Mouse (Mus musculus) telencephalon, adult 2 months (tissue): ENCODE data around the gene Eapp.
"Not testable (repeated sequence)": the region's sequence is repeated elsewhere in the genome, so short reads cannot be mapped to it uniquely, and the experiment has no call there.

Experiments
- DNase-seq: peaks from one replicate; pipeline ENCODE4 v3.0.0-alpha.2; 2011; ENCODE audit warnings: low read depth, low spot score

The Eapp gene

DNA sequence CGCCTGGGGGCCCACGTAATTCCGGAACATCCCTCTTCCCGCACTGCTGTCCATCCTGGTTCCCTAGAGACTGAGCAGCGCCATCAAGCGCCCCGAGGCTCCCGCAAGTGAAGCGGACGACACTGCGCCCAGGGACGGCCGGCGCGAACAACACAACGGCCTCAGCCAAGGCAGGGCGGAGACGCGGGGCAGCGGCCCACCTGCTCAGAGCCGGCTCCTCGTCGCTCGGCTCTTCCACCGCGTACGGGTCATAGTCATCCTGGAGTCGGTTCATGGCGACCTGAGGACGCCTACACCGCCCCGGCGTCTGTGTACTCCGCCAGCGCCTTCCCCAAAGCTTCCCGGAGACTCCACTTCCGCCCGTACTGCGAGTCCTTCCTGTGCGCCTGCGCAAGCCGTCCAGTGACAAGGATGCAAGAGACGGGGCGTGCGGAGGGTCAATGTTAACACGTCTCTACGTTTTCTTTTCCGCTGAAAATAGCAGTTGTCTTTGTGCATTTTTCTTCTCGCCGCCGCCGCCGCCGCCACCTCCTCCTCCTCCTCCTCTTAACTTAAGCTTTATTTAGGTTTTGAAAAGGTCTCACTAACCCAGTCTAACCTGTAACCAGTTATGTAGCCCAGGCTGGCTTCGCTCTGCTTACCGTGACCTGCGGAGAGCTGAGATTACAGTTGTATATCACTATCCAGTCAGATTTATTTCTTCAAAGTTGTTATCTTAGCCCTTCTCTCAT is at the start of gene Eapp:
Gene Eapp, minus strand, starts transcription at position 387 of the 731 bp plus-strand sequence.
- DNase-seq = peak; percentile 96

DNA sequence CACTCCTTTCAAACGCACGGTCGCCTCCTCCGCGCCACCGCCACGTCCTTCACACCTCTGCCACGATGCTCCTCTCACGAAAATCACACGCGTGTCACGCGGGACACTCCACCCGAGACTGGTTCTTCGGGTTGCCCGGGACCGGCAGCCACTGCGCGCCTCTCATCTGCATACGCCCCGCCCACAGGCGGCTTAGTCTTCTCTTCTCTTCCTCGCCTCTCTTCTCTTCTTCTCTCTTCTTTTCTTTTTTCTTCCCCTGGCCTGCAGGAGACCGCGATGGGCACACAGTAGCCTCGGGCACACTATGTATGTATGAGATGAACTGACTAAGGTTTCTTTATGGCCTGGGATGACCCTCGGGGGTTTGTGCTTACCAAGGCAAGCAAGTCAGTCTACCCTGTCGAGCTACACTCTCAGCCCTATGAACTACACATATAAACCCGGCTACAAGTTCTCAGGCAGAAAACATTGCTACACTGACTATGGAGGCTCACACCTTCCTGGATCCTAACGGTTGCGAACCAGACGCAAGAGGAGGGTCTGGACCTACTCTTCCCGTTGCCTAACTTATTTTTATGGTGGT is 43.1 kb upstream of the Eapp start:
- DNase-seq = not testable (repeated sequence)

DNA sequence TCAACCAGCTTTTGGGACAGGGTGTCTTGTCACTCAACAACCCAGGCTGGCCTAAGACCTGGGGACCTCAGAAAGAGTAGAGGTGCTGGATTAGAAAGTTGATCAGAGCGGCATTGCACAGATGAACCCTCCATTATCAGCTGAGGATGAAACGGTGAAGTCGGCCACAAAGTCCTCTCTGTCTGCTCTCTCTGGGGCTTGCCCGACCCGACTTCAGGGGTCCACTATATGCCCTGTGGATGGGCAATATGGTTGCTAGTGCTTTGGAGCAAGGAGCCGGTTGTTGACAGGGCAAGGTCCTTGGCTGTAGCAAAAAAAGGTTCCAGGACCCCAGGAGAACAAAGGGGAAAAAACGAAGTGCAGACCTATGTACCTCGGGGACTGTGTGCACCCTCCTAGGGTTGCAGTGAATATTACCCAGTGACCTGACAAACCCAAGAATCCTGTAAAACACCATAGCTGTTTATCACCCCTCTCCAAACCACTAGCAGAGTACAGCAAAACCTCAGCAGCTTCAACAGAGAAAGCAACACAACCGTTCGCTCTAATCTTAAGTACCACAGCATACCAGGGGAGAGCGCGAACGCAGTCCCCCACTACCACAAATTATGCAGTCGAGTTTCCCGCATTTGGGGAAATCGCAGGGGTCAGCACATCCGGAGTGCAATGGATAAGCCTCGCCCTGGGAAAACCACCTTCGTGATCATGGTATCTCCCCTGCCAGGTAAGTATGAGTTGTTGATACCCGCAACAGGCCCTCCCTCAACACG is 42.4 kb upstream of the Eapp start:
- not testable (repeated sequence) for DNase-seq

DNA sequence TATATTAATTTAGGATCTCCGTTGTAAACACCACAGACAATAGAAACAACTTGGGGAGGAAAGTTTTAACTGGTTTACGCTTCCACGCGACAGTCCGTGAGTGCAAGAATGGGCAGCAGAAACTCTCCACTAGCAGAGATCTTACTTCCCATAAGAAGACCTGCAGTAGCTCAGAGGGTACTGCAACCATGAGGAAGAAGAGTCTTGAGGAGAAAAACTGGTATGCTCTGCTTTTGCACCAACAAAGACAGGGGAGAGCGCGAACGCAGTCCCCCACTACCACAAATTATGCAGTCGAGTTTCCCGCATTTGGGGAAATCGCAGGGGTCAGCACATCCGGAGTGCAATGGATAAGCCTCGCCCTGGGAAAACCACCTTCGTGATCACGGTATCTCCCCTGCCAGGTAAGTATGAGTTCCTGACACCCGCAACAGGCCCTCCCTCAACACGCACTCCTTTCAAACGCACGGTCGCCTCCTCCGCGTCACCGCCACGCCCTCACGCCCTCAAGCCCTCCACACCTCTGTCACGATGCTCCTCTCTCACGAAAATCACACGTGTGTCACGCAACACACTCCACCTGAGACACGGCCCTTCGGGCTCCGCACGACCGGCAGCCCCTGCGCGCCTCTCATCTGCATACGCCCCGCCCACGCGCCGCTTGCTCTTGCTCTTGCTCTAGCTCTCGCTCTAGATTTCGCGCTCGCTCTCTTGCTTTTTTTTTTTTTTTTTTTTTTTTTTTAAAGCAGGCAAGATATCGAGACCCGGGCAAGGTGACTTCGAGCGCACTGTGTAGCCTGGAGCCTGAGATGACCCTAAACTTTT is 38.8 kb upstream of the Eapp start:
- DNase-seq = not testable (repeated sequence)

DNA sequence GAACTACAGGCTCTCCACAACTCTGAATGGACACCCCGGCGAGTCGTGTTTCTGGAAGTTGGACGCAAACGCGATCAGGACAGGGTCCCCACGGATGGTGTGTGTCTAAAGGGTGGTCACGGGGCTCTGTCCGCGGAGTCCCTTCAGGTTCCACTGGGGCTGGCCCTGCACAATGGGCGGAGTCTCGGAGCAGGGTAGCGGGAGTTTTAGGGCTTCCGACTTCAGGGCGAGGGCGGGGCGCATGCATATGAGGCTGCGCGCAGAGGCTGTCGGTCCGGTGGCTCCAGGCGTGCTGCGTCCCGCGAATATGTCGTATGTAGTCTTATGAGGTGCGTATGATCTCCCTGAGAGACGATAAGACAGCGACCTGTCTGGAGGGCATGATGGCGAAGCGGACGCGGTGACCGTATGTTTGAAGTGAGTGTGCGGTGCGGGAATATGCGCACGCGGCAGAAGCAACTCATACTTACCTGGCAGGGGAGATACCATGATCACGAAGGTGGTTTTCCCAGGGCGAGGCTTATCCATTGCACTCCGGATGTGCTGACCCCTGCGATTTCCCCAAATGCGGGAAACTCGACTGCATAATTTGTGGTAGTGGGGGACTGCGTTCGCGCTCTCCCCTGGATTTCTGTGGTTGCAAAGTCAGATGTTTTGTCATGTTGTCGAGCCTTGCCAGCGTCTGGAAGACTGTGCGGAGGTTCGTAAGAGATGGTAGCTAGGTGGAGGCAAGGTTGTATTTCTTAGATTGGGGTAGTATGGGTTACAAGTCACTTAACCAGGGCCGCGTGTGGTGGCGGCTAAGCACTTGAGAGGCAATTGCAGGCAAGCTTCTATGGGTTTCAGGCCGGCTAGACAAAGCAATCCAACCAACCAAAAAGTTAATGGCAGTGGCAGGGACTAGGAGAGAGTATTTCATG is 33.7 kb upstream of the Eapp start:
- DNase-seq = not testable (repeated sequence)

DNA sequence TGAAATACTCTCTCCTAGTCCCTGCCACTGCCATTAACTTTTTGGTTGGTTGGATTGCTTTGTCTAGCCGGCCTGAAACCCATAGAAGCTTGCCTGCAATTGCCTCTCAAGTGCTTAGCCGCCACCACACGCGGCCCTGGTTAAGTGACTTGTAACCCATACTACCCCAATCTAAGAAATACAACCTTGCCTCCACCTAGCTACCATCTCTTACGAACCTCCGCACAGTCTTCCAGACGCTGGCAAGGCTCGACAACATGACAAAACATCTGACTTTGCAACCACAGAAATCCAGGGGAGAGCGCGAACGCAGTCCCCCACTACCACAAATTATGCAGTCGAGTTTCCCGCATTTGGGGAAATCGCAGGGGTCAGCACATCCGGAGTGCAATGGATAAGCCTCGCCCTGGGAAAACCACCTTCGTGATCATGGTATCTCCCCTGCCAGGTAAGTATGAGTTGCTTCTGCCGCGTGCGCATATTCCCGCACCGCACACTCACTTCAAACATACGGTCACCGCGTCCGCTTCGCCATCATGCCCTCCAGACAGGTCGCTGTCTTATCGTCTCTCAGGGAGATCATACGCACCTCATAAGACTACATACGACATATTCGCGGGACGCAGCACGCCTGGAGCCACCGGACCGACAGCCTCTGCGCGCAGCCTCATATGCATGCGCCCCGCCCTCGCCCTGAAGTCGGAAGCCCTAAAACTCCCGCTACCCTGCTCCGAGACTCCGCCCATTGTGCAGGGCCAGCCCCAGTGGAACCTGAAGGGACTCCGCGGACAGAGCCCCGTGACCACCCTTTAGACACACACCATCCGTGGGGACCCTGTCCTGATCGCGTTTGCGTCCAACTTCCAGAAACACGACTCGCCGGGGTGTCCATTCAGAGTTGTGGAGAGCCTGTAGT is 23.4 kb upstream of the Eapp start:
- DNase-seq = not testable (repeated sequence)

DNA sequence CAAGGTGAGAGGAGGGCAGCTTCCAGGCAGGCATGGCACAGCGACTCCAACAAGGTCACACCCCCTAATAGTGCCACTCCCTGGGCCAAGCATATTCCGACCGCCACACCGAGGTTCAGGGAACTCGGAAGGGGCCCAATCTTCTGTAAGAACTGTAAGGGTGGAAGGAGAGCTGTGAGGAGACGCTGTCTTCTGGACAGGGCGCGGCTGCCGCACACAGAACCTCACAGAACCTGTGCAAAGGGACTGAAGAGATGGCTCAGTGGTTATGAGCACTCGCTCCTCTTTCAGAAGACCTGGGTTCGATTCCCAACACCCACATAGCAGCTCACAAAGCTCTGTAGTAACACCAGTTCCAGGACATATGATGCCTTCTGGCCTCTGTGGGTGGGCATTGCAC is 21.8 kb upstream of the Eapp start:
- DNase-seq = not testable (repeated sequence)

DNA sequence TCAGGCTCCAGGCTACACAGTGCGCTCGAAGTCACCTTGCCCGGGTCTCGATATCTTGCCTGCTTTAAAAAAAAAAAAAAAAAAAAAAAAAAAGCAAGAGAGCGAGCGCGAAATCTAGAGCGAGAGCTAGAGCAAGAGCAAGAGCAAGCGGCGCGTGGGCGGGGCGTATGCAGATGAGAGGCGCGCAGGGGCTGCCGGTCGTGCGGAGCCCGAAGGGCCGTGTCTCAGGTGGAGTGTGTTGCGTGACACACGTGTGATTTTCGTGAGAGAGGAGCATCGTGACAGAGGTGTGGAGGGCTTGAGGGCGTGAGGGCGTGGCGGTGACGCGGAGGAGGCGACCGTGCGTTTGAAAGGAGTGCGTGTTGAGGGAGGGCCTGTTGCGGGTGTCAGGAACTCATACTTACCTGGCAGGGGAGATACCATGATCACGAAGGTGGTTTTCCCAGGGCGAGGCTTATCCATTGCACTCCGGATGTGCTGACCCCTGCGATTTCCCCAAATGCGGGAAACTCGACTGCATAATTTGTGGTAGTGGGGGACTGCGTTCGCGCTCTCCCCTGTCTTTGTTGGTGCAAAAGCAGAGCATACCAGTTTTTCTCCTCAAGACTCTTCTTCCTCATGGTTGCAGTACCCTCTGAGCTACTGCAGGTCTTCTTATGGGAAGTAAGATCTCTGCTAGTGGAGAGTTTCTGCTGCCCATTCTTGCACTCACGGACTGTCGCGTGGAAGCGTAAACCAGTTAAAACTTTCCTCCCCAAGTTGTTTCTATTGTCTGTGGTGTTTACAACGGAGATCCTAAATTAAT is 18.3 kb upstream of the Eapp start:
- DNase-seq = not testable (repeated sequence)

DNA sequence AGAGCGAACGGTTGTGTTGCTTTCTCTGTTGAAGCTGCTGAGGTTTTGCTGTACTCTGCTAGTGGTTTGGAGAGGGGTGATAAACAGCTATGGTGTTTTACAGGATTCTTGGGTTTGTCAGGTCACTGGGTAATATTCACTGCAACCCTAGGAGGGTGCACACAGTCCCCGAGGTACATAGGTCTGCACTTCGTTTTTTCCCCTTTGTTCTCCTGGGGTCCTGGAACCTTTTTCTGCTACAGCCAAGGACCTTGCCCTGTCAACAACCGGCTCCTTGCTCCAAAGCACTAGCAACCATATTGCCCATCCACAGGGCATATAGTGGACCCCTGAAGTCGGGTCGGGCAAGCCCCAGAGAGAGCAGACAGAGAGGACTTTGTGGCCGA is 14.8 kb upstream of the Eapp start:
- DNase-seq = not testable (repeated sequence)

DNA sequence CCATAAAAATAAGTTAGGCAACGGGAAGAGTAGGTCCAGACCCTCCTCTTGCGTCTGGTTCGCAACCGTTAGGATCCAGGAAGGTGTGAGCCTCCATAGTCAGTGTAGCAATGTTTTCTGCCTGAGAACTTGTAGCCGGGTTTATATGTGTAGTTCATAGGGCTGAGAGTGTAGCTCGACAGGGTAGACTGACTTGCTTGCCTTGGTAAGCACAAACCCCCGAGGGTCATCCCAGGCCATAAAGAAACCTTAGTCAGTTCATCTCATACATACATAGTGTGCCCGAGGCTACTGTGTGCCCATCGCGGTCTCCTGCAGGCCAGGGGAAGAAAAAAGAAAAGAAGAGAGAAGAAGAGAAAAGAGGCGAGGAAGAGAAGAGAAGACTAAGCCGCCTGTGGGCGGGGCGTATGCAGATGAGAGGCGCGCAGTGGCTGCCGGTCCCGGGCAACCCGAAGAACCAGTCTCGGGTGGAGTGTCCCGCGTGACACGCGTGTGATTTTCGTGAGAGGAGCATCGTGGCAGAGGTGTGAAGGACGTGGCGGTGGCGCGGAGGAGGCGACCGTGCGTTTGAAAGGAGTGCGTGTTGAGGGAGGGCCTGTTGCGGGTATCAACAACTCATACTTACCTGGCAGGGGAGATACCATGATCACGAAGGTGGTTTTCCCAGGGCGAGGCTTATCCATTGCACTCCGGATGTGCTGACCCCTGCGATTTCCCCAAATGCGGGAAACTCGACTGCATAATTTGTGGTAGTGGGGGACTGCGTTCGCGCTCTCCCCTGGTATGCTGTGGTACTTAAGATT is 14.2 kb upstream of the Eapp start:
- not testable (repeated sequence) for DNase-seq

DNA sequence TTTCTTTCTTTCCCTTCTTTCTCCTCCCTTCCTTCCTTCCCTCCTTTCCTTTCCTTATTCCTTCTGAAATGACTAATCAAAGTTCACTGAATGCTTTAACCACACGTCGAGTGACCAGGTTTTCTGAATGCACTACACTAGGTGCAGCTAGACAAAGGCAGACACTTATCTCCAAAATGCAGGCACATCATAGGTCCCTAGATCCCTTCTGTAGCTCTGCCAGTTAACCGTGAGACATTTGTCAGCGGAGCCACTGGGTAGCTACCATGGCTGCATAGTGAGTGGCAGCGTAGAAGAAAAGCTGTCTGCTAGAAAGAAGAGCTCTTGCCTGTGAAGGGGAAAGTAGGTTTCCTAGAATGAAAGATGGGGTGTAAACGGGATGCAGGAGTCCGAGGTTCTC is 3.7 kb upstream of the Eapp start:
- DNase-seq = no peak

DNA sequence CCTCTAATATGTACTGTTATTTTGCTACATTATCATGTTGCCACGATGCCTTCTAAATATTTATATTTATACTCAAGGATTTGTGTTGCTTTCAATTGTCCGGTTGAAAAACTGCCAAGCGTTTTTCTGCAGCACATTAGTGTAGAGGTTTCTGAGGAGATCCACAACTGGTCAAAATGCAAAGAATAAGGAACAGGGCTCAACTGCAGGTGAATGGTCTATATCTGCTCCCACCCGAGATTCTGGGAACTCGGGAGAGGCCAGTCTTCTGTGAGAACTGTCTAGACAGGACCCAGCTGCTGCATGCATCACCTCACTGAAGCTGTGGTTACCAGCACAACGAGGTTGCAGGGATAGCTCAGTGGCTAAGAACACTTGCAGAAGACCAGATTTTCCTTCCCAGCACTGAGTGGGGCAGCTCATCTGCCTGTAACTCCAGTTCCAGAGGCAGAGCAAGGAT is 2.1 kb upstream of the Eapp start:
- DNase-seq = no peak

DNA sequence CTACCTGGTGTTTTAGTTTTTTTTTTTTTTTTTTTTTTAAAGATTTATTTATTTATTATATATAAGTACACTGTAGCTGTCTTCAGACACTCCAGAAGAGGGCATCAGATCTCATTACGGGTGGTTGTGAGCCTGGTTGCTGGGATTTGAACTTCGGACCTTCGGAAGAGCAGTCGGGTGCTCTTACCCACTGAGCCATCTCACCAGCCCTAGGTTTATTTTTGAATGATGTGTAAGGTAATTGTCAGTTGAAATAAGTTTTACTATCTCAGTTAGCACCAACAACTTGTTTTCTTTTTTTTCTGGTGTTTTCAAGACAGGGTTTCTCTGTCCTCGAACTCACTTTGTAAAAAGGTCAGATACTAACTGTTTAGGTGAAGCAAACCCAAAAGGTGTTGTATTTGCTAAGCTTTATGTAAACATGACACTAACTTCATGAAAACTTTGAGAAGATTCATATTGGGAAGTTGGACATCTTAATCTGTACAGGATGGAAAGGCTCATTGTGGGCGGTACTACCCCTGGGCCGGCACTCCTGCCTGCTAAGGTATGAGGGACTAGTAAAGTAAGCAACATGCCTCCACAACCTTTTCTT is 1.4 kb upstream of the Eapp start:
- no peak for DNase-seq

DNA sequence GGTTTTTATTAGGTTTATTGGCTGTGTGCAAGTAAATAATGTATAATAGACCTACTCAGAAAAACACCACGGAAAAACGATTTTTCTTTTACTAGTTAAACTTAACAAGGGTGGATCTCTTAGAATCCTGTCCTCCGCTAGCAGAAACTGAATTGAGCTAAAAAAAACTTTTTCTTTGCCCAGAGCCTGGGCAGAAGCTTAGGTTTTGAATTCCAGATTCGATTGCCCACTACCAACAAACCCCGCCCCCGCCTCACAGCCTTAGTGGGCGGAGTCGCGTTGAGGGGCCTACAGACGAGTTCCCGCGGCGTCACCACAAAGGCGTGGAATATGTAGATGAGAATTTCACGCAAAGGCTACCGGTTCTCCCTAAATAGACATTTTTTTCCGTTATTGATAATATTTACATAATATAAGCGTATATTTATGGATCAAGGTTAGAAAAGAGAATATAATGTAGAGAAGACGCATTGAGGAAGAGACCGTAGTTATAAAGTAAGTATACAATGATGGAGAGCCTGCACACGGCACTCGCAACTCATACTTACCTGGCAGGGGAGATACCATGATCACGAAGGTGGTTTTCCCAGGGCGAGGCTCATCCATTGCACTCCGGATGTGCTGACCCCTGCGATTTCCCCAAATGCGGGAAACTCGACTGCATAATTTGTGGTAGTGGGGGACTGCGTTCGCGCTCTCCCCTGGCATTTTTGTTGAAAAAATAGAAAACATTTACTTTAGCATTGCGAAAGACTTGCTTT is 725 bp upstream of the Eapp start:
- peak; percentile 93 for DNase-seq

DNA sequence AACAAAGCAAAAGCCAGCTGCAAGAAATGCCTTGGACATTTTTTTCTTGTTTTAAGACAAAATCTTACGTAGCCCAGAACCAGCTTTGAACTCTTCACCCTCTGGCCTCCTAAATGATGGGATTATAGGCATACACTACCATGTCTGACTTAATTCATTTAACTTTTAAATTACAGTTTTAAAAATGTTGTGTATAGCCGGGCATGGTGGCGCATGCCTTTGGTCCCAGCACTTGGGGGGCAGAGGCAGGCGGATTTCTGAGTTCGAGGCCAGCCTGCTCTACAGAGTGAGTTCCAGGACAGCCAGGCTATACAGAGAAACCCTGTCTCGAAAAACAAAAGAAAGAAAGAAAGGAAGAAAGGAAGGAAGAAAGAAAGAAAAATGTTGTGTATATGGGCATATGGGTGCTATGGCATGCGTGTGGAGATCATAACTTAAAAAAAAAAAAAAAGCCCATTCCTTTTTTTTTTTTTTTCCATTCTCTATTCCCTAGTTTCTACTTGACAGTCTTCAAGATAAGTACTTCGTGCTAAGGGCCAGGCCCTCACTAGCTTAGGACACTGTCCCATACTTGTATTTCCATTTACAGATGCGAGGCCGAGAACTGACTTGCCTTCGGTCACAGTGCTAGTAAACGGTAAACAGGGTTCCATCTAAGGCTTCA is 718 bp downstream of the Eapp start:
- no peak for DNase-seq

DNA sequence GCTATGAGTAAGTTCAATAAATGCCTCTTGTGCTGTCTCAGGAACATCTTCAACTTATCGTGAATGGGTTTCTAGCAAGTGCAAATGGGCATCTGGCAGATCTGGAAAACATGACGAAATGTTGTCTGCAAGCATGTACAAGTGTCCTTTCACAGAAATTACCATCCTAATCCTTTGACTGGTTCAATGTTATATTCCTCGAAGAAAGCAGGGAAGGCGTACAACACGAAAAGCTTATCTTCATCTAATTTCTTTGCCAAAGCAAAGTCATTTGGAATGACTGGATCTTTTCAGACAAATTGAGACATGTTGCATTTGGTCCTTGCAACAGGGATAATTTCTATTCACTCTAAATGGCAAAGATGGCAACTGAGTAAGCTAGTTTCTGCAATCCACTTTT is 6.6 kb downstream of the Eapp start:
- DNase-seq = no peak
